Mouse (Mus musculus) kidney, adult 2 months (tissue): ENCODE data around the gene Dennd4a.

Experiments
- CTCF ChIP-seq: fragments of 200-500 bp; conservative IDR thresholded peaks from 2 replicates; pipeline ENCODE4 v1.5.1; 2011; ENCODE audit warnings: low read depth, mild to moderate bottlenecking, control low read depth, low read length, moderate library complexity, mixed read lengths; ENCODE audit not compliant: insufficient read depth, insufficient read length
- POLR2A ChIP-seq: fragments of 200-500 bp; IDR thresholded peaks from one replicate; pipeline ENCODE4 v1.6.1; 2011; ENCODE audit warnings: low read depth, low read length, control low read depth

DNA sequence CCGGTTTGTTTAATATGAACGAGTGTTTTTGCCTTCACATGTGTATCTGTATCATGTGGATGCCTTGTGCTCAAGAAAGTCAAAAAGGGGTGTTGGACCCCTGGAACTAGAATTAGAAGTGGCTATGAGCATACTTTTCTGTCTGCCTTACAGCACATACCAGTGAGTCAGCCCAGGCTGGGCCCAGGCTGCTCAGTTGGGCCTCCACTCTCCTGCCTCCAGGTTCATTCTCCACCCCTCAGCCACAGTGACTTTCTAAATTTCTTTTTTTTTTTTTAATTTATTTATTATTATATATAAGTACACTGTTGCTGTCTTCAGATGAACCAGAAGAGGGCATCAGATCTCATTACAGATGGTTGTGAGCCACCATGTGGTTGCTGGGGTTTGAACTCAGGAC, 128.7 kb downstream of the Dennd4a start:
- TF ChIP-seq POLR2A (no peak), CTCF (no peak)
